Mouse (Mus musculus): ENCODE results near the gene Ttll11. TPM values are rescaled to one million over a fixed set of nuclear protein-coding genes. Genes with fewer than 3 reads are reported as not detected.

Gene Ttll11
- polyA plus RNA-seq, 1 experiment, result 47.6 TPM

- no peaks in the 10 kb centered on the region for H3K27me3 ChIP-seq (ENCODE audit: control insufficient read depth, insufficient read depth, low read length)
- H3K36me3 ChIP-seq (ENCODE audit: control insufficient read depth, insufficient read depth, low read length), result no peaks in the 10 kb centered on the region; the same call in 1 of the 2 replicates
- H3K27ac ChIP-seq (ENCODE audit: control insufficient read depth, insufficient read depth, low read depth, low read length), result no peak overlapping the region
- no peaks in the 10 kb centered on the region for H3K4me1 ChIP-seq (ENCODE audit: control insufficient read depth, insufficient read depth, low read length)
- TF ChIP-seq CTCF (IDR thresholded peaks at IDR 0.05; ENCODE audit: control insufficient read depth, insufficient read depth, insufficient replicate concordance, low read depth, low read length) (no peak), POLR2A (IDR thresholded peaks at IDR 0.05; ENCODE audit: control insufficient read depth, low read depth, low read length) (no peak)
- no peak overlapping the region for H3K4me3 ChIP-seq (ENCODE audit: control insufficient read depth, low read depth, low read length)
These were observed 190.1 kb downstream of the Ttll11 start for GRCm38 (mm10) chr2:35789362-35790326.

DNA sequence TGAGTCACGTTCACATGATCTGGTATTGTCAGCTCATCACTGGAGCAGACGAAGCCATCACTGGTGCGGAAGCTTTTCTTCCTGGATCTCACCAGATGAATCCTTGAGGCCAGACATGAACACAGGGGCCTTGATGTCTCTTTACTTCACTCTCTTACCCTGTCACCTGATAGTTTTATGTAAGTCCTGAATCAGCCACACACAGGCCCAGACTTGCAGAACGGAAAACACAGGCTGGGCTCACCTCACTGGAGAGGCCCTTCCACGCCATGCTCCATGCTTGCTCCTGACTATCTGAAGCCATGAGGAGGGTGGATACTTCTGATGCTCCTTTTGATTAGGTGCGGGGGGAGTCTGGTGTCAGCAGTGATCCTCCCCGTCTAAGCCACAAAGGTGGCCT, 193.8 kb downstream of the Ttll11 start:
- Histone ChIP-seq H3K27ac (ENCODE audit: control insufficient read depth, insufficient read depth, low read depth, low read length) (no peak overlapping the region), H3K4me3 (ENCODE audit: control insufficient read depth, low read depth, low read length) (no peak overlapping the region), H3K27me3 (ENCODE audit: control insufficient read depth, insufficient read depth, low read length) (no peaks in the 10 kb centered on the region), H3K4me1 (ENCODE audit: control insufficient read depth, insufficient read depth, low read length) (no peaks in the 10 kb centered on the region), H3K36me3 (ENCODE audit: control insufficient read depth, insufficient read depth, low read length) (no peaks in the 10 kb centered on the region)
- no peak for TF ChIP-seq POLR2A (IDR thresholded peaks at IDR 0.05; ENCODE audit: control insufficient read depth, low read depth, low read length)
- TF ChIP-seq CTCF (IDR thresholded peaks at IDR 0.05; ENCODE audit: control insufficient read depth, insufficient read depth, insufficient replicate concordance, low read depth, low read length), result no peak

DNA sequence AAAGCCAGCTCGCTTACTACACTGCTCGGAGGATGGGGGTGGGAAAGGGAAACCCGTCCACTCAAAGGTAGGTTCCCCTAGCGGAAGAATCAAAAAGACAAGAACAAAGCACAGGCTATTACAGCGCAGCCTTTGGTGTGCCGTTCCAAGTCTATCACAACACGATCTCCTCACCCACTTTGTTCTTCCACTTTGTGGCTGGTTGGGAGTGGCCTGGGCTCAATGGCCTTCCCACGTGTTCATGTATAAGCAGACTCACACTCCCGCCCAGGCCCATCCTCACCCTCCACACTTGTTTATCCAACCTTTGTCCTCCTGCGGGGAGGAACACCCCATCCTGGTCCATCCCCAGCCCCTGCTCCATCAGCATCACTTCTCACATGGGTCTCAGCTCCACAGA, 196.3 kb downstream of the Ttll11 start:
- Histone ChIP-seq H3K4me3 (ENCODE audit: control insufficient read depth, low read depth, low read length) (no peak overlapping the region), H3K4me1 (ENCODE audit: control insufficient read depth, insufficient read depth, low read length) (no peaks in the 10 kb centered on the region), H3K27me3 (ENCODE audit: control insufficient read depth, insufficient read depth, low read length) (no peaks in the 10 kb centered on the region), H3K27ac (ENCODE audit: control insufficient read depth, insufficient read depth, low read depth, low read length) (no peak overlapping the region), H3K36me3 (ENCODE audit: control insufficient read depth, insufficient read depth, low read length) (no peaks in the 10 kb centered on the region)
- TF ChIP-seq POLR2A (IDR thresholded peaks at IDR 0.05; ENCODE audit: control insufficient read depth, low read depth, low read length), result no peak

- Histone ChIP-seq H3K36me3 (ENCODE audit: control insufficient read depth, insufficient read depth, low read length) (no peaks in the 10 kb centered on the region), H3K27ac (ENCODE audit: control insufficient read depth, insufficient read depth, low read depth, low read length) (no peak overlapping the region), H3K4me3 (ENCODE audit: control insufficient read depth, low read depth, low read length) (no peak overlapping the region), H3K4me1 (ENCODE audit: control insufficient read depth, insufficient read depth, low read length) (no peaks in the 10 kb centered on the region), H3K27me3 (ENCODE audit: control insufficient read depth, insufficient read depth, low read length) (no peaks in the 10 kb centered on the region)
- TF ChIP-seq POLR2A (IDR thresholded peaks at IDR 0.05; ENCODE audit: control insufficient read depth, low read depth, low read length), result no peak
- TF ChIP-seq CTCF (IDR thresholded peaks at IDR 0.05; ENCODE audit: control insufficient read depth, insufficient read depth, insufficient replicate concordance, low read depth, low read length), result no peak
These were observed 200.4 kb downstream of the Ttll11 start for GRCm38 (mm10) chr2:35779266-35779665.

DNA sequence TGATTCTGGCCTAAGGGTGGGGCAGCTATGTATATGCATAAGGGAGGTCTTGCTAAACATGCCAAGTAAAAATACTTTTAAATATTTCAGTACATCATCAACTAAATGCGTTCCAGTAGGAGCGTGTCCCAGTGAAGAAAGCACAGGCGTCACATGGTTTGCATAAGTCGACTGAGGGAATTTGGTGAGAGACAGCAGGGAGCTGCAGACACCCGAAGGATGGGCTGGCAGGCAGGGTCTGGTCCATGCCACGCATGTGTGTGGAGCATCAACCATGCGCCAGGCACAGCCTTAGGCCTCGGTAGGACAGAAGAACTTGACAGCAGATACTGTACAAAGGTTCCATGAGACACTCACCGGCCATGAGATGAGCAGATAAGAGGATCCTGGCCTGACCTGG, 202.8 kb downstream of the Ttll11 start:
- TF ChIP-seq CTCF (IDR thresholded peaks at IDR 0.05; ENCODE audit: control insufficient read depth, insufficient read depth, insufficient replicate concordance, low read depth, low read length) (no peak), POLR2A (IDR thresholded peaks at IDR 0.05; ENCODE audit: control insufficient read depth, low read depth, low read length) (no peak)
- no peaks in the 10 kb centered on the region for H3K27me3 ChIP-seq (ENCODE audit: control insufficient read depth, insufficient read depth, low read length)
- no peaks in the 10 kb centered on the region for H3K36me3 ChIP-seq (ENCODE audit: control insufficient read depth, insufficient read depth, low read length)
- H3K27ac ChIP-seq (ENCODE audit: control insufficient read depth, insufficient read depth, low read depth, low read length), result no peak overlapping the region
- no peaks in the 10 kb centered on the region for H3K4me1 ChIP-seq (ENCODE audit: control insufficient read depth, insufficient read depth, low read length)
- no peak overlapping the region for H3K4me3 ChIP-seq (ENCODE audit: control insufficient read depth, low read depth, low read length)

- no peak for TF ChIP-seq POLR2A (IDR thresholded peaks at IDR 0.05; ENCODE audit: control insufficient read depth, low read depth, low read length)
- TF ChIP-seq CTCF (IDR thresholded peaks at IDR 0.05; ENCODE audit: control insufficient read depth, insufficient read depth, insufficient replicate concordance, low read depth, low read length), result no peak
- Histone ChIP-seq H3K4me3 (ENCODE audit: control insufficient read depth, low read depth, low read length) (no peak overlapping the region), H3K36me3 (ENCODE audit: control insufficient read depth, insufficient read depth, low read length) (no peaks in the 10 kb centered on the region), H3K27ac (ENCODE audit: control insufficient read depth, insufficient read depth, low read depth, low read length) (no peak overlapping the region), H3K4me1 (ENCODE audit: control insufficient read depth, insufficient read depth, low read length) (no peaks in the 10 kb centered on the region), H3K27me3 (ENCODE audit: control insufficient read depth, insufficient read depth, low read length) (no peaks in the 10 kb centered on the region)
These were observed 204.1 kb downstream of the Ttll11 start for GRCm38 (mm10) chr2:35775651-35776055.

DNA sequence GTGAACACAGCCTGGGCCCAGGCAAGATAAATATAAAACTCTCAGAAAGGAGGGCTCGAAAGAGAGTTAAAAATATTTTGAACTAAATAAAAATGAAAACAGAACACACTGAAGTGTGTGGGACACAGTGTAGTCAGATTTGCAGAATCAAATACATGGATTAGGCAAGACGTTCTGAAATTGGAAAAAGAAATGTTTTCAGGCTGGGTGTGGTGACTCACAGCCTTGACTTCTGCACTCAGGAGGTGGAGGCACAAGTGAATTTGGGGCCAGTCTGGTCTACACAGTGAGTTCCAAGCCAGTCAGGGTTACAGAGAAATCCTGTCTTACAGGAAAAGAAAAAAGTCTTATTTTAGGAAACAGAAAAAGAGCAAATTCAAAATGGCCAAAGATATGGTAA, 209.2 kb downstream of the Ttll11 start:
- Histone ChIP-seq H3K36me3 (ENCODE audit: control insufficient read depth, insufficient read depth, low read length) (no peaks in the 10 kb centered on the region), H3K27me3 (ENCODE audit: control insufficient read depth, insufficient read depth, low read length) (no peaks in the 10 kb centered on the region), H3K4me1 (ENCODE audit: control insufficient read depth, insufficient read depth, low read length) (no peaks in the 10 kb centered on the region), H3K27ac (ENCODE audit: control insufficient read depth, insufficient read depth, low read depth, low read length) (no peak overlapping the region), H3K4me3 (ENCODE audit: control insufficient read depth, low read depth, low read length) (no peak overlapping the region)
- TF ChIP-seq POLR2A (IDR thresholded peaks at IDR 0.05; ENCODE audit: control insufficient read depth, low read depth, low read length), result no peak
- TF ChIP-seq CTCF (IDR thresholded peaks at IDR 0.05; ENCODE audit: control insufficient read depth, insufficient read depth, insufficient replicate concordance, low read depth, low read length), result no peak

All from testis, adult 2 months (tissue).